Mouse (Mus musculus): Measurements from ENCODE around the gene Nrd1. TPM values are rescaled to one million over a fixed set of nuclear protein-coding genes. Genes with fewer than 3 reads are reported as not detected.

The Nrd1 gene
- polyA plus RNA-seq (2015; fragmentation: Nextera tagmentation; extraction: Ambion mirVana), result 69.8 and 69.9 TPM in 2 replicates

- Histone ChIP-seq H3K27ac (ENCODE audit: low read depth, low read length) (peak within 1 kb of the TSS; percentile 93), H3K9me3 (ENCODE audit: control insufficient read depth, low read length) (no peaks in the 10 kb centered on the region), H3K4me2 (ENCODE audit: low read length) (peak within 1 kb of the TSS; percentile 89), H3K27me3 (replicated peaks; ENCODE audit: control insufficient read depth, insufficient read depth, low read length) (no peaks in the 10 kb centered on the region), H3K4me1 (ENCODE audit: control insufficient read depth, insufficient read depth, low read depth, low read length) (peaks cover 16% of the 10 kb centered on the region), H3K4me3 (ENCODE audit: low read length) (peak within 1 kb of the TSS; percentile 91), H3K36me3 (ENCODE audit: control insufficient read depth, insufficient read depth, low read length) (no peaks in the 10 kb centered on the region), H3K9ac (ENCODE audit: low read depth, low read length) (peak within 1 kb of the TSS; percentile 89)
- peak; percentile 99 for ATAC-seq
- under 1% methylated on average over 58 of the region's 58 CpGs for WGBS
These were observed at the start of gene Nrd1 for GRCm38 (mm10) chr4:108999999-109000950. TSS of gene Nrd1 (plus strand) at chr4:109000655.

GRCm38 (mm10) chr4:108951663-108952062 is 48.8 kb upstream of the Nrd1 start:
- H3K4me2 ChIP-seq (ENCODE audit: low read length), result no peak overlapping the region
- 70% methylated on average over 4 of the region's 4 CpGs for WGBS
- no peak overlapping the region for H3K27ac ChIP-seq (ENCODE audit: low read depth, low read length)
- no peaks in the 10 kb centered on the region for H3K36me3 ChIP-seq (ENCODE audit: control insufficient read depth, insufficient read depth, low read length)
- H3K4me3 ChIP-seq (ENCODE audit: low read length), result no peak overlapping the region
- H3K9me3 ChIP-seq (ENCODE audit: control insufficient read depth, low read length), result no peaks in the 10 kb centered on the region
- H3K9ac ChIP-seq (ENCODE audit: low read depth, low read length), result no peak overlapping the region
- ATAC-seq, result no peak
- H3K4me1 ChIP-seq (ENCODE audit: control insufficient read depth, insufficient read depth, low read depth, low read length), result no peaks in the 10 kb centered on the region
- H3K27me3 ChIP-seq (replicated peaks; ENCODE audit: control insufficient read depth, insufficient read depth, low read length), result no peaks in the 10 kb centered on the region

GRCm38 (mm10) chr4:108959696-108960095 is 40.8 kb upstream of the Nrd1 start:
- Histone ChIP-seq H3K9me3 (ENCODE audit: control insufficient read depth, low read length) (no peaks in the 10 kb centered on the region), H3K9ac (ENCODE audit: low read depth, low read length) (no peak overlapping the region), H3K4me1 (ENCODE audit: control insufficient read depth, insufficient read depth, low read depth, low read length) (no peaks in the 10 kb centered on the region), H3K4me2 (ENCODE audit: low read length) (no peak overlapping the region), H3K27ac (ENCODE audit: low read depth, low read length) (no peak overlapping the region), H3K4me3 (ENCODE audit: low read length) (no peak overlapping the region), H3K36me3 (ENCODE audit: control insufficient read depth, insufficient read depth, low read length) (no peaks in the 10 kb centered on the region), H3K27me3 (replicated peaks; ENCODE audit: control insufficient read depth, insufficient read depth, low read length) (no peaks in the 10 kb centered on the region)
- whole genome bisulfite sequencing, result 94% methylated on average over 3 of the region's 3 CpGs
- ATAC-seq, result no peak

GRCm38 (mm10) chr4:108960619-108961460 is 39.6 kb upstream of the Nrd1 start:
- no peaks in the 10 kb centered on the region for H3K4me1 ChIP-seq (ENCODE audit: control insufficient read depth, insufficient read depth, low read depth, low read length)
- no peak overlapping the region for H3K4me3 ChIP-seq (ENCODE audit: low read length)
- H3K9ac ChIP-seq (ENCODE audit: low read depth, low read length), result no peak overlapping the region
- H3K36me3 ChIP-seq (ENCODE audit: control insufficient read depth, insufficient read depth, low read length), result no peaks in the 10 kb centered on the region
- H3K9me3 ChIP-seq (ENCODE audit: control insufficient read depth, low read length), result no peaks in the 10 kb centered on the region
- ATAC-seq, result no peak
- H3K4me2 ChIP-seq (ENCODE audit: low read length), result no peak overlapping the region
- no peaks in the 10 kb centered on the region for H3K27me3 ChIP-seq (replicated peaks; ENCODE audit: control insufficient read depth, insufficient read depth, low read length)
- no peak overlapping the region for H3K27ac ChIP-seq (ENCODE audit: low read depth, low read length)
- 86% methylated on average over 4 of the region's 4 CpGs for WGBS

- peak; percentile 58; the same call in 1 of the 2 replicates for ATAC-seq
- no peak overlapping the region for H3K9ac ChIP-seq (ENCODE audit: low read depth, low read length)
These were observed 37.4 kb upstream of the Nrd1 start for GRCm38 (mm10) chr4:108963017-108963416.

GRCm38 (mm10) chr4:108969517-108969916 is 30.9 kb upstream of the Nrd1 start:
- WGBS, result 81% methylated on average over 3 of the region's 3 CpGs
- H3K36me3 ChIP-seq (ENCODE audit: control insufficient read depth, insufficient read depth, low read length), result no peaks in the 10 kb centered on the region
- no peak overlapping the region for H3K4me3 ChIP-seq (ENCODE audit: low read length)
- no peaks in the 10 kb centered on the region for H3K9me3 ChIP-seq (ENCODE audit: control insufficient read depth, low read length)
- no peak overlapping the region for H3K27ac ChIP-seq (ENCODE audit: low read depth, low read length)
- ATAC-seq, result no peak
- no peaks in the 10 kb centered on the region for H3K27me3 ChIP-seq (replicated peaks; ENCODE audit: control insufficient read depth, insufficient read depth, low read length)
- no peak overlapping the region for H3K9ac ChIP-seq (ENCODE audit: low read depth, low read length)
- H3K4me2 ChIP-seq (ENCODE audit: low read length), result no peak overlapping the region
- no peaks in the 10 kb centered on the region for H3K4me1 ChIP-seq (ENCODE audit: control insufficient read depth, insufficient read depth, low read depth, low read length)

More at GRCm38 (mm10) chr4:108963017-108963416, 37.4 kb upstream of the Nrd1 start:
- WGBS, result 73% methylated on average over 6 of the region's 6 CpGs
- H3K9me3 ChIP-seq (ENCODE audit: control insufficient read depth, low read length), result no peaks in the 10 kb centered on the region
- no peak overlapping the region for H3K4me3 ChIP-seq (ENCODE audit: low read length)
- no peak overlapping the region for H3K27ac ChIP-seq (ENCODE audit: low read depth, low read length)
- H3K4me1 ChIP-seq (ENCODE audit: control insufficient read depth, insufficient read depth, low read depth, low read length), result no peaks in the 10 kb centered on the region
- H3K27me3 ChIP-seq (replicated peaks; ENCODE audit: control insufficient read depth, insufficient read depth, low read length), result no peaks in the 10 kb centered on the region
- H3K36me3 ChIP-seq (ENCODE audit: control insufficient read depth, insufficient read depth, low read length), result no peaks in the 10 kb centered on the region
- no peak overlapping the region for H3K4me2 ChIP-seq (ENCODE audit: low read length)

GRCm38 (mm10) chr4:108971054-108971453 is 29.4 kb upstream of the Nrd1 start:
- WGBS, result 81% methylated on average over 5 of the region's 5 CpGs
- no peak for ATAC-seq
- no peaks in the 10 kb centered on the region for H3K4me1 ChIP-seq (ENCODE audit: control insufficient read depth, insufficient read depth, low read depth, low read length)

GRCm38 (mm10) chr4:108976458-108977071 is 23.9 kb upstream of the Nrd1 start:
- Histone ChIP-seq H3K27me3 (replicated peaks; ENCODE audit: control insufficient read depth, insufficient read depth, low read length) (no peaks in the 10 kb centered on the region), H3K4me1 (ENCODE audit: control insufficient read depth, insufficient read depth, low read depth, low read length) (no peaks in the 10 kb centered on the region), H3K27ac (ENCODE audit: low read depth, low read length) (no peak overlapping the region), H3K36me3 (ENCODE audit: control insufficient read depth, insufficient read depth, low read length) (no peaks in the 10 kb centered on the region), H3K9me3 (ENCODE audit: control insufficient read depth, low read length) (no peaks in the 10 kb centered on the region), H3K4me3 (ENCODE audit: low read length) (no peak overlapping the region), H3K9ac (ENCODE audit: low read depth, low read length) (no peak overlapping the region), H3K4me2 (ENCODE audit: low read length) (no peak overlapping the region)
- 55% methylated on average over 6 of the region's 6 CpGs for WGBS
- peak; percentile 76 for ATAC-seq

More at GRCm38 (mm10) chr4:108971054-108971453, 29.4 kb upstream of the Nrd1 start:
- Histone ChIP-seq H3K4me2 (ENCODE audit: low read length) (no peak overlapping the region), H3K27me3 (replicated peaks; ENCODE audit: control insufficient read depth, insufficient read depth, low read length) (no peaks in the 10 kb centered on the region), H3K36me3 (ENCODE audit: control insufficient read depth, insufficient read depth, low read length) (no peaks in the 10 kb centered on the region), H3K27ac (ENCODE audit: low read depth, low read length) (no peak overlapping the region), H3K9ac (ENCODE audit: low read depth, low read length) (no peak overlapping the region), H3K9me3 (ENCODE audit: control insufficient read depth, low read length) (no peaks in the 10 kb centered on the region), H3K4me3 (ENCODE audit: low read length) (no peak overlapping the region)

Data from hindbrain, embryonic 16.5 days (tissue).